ENCODE assay signal across 13 mouse cellular contexts in genomic region chr2:28138583-28138982, GRCm38 (mm10). TPM values are rescaled to one million over a fixed set of nuclear protein-coding genes. Genes with fewer than 3 reads are reported as not detected.
DNase-seq lines count a peak whose midpoint lies in the region; ATAC-seq and TF ChIP-seq lines count a peak whose summit lies in the region.
"Had no signal": no experiment of that assay in that cellular context is flagged by ENCODE, and none has a peak within 500 bp of the region (broad histone marks: within the 10 kb centered on the region; RNA-seq: fewer than 3 reads in every experiment).

No protein-coding gene starts in this region.

- WGBS in kidney, embryonic 15.5 days: 29% methylated on average over 6 of the region's 6 CpGs
- WGBS in heart, postnatal 0 days: 18% methylated on average over 6 of the region's 6 CpGs

- DNase-seq in adrenal gland, postnatal 10 days: peak; percentile 32
- DNase-seq in adrenal gland, adult 18-20 months (ENCODE audit: low spot score in 2 of 2): no peak
- peak; percentile 18 for DNase-seq in kidney, adult 18-20 months
- peak; percentile 22 for DNase-seq in heart, postnatal 0 days (ENCODE audit: low spot score)
- peak; percentile 58 for DNase-seq in lung, postnatal 14 days
- no peak for DNase-seq in B cell, adult 2 months
- DNase-seq in thymus, postnatal 14 days: no peak

- H3K9ac ChIP-seq in kidney, embryonic 15.5 days: no peak overlapping the region
- H3K9ac ChIP-seq in heart, postnatal 0 days (replicated peaks; ENCODE audit: low read depth, low read length): no peak overlapping the region
- H3K9ac ChIP-seq: liver, embryonic 15.5 days had no signal

- no peak for ATAC-seq in kidney, embryonic 15.5 days (replicated peaks; ENCODE audit: low FRiP score)
- ATAC-seq in heart, postnatal 0 days (ENCODE audit: insufficient read depth, low read depth): no peak
- ATAC-seq: forebrain, embryonic 14.5 days had no signal

- TF ChIP-seq CTCF in heart, postnatal 0 days (IDR thresholded peaks at IDR 0.05; ENCODE audit: low read depth): no peak

- no peak for TF ChIP-seq EP300 in heart, postnatal 0 days (IDR thresholded peaks at IDR 0.05; ENCODE audit: low read depth)

- no peaks in the 10 kb centered on the region for H3K36me3 ChIP-seq in kidney, embryonic 15.5 days
- H3K36me3 ChIP-seq in heart, postnatal 0 days (replicated peaks; ENCODE audit: control insufficient read depth, insufficient read depth, low read length): no peaks in the 10 kb centered on the region
- H3K36me3 ChIP-seq: liver, embryonic 15.5 days had no signal

- H3K9me3 ChIP-seq in kidney, embryonic 15.5 days (replicated peaks): no peaks in the 10 kb centered on the region
- H3K9me3 ChIP-seq in heart, postnatal 0 days (replicated peaks; ENCODE audit: control insufficient read depth, low read length): no peaks in the 10 kb centered on the region
- H3K9me3 ChIP-seq: liver, embryonic 15.5 days had no signal

- H3K4me1 ChIP-seq in kidney, embryonic 15.5 days: peaks cover 13% of the 10 kb centered on the region
- H3K4me1 ChIP-seq in heart, postnatal 0 days (ENCODE audit: control insufficient read depth, insufficient read depth): no peaks in the 10 kb centered on the region

- H3K27me3 ChIP-seq in kidney, embryonic 15.5 days: 0 out of 2 replicates have a peak, but pooled peaks cover 3% of the 10 kb centered on the region
- H3K27me3 ChIP-seq in heart, postnatal 0 days (ENCODE audit: control insufficient read depth, insufficient read depth, low read length): no peaks in the 10 kb centered on the region

- no peak overlapping the region for H3K4me2 ChIP-seq in kidney, embryonic 15.5 days
- no peak overlapping the region for H3K4me2 ChIP-seq in heart, postnatal 0 days (ENCODE audit: low read depth, low read length)
- H3K4me2 ChIP-seq: liver, embryonic 15.5 days had no signal

- no peak overlapping the region for H3K4me3 ChIP-seq in kidney, embryonic 15.5 days (replicated peaks)
- no peak overlapping the region for H3K4me3 ChIP-seq in heart, postnatal 0 days (ENCODE audit: low read depth, low read length)
- H3K4me3 ChIP-seq: liver, embryonic 15.5 days had no signal

- H3K27ac ChIP-seq in kidney, embryonic 15.5 days: no peak overlapping the region
- H3K27ac ChIP-seq in heart, postnatal 0 days (ENCODE audit: low read depth): no peak overlapping the region
- H3K27ac ChIP-seq: liver, embryonic 15.5 days had no signal

RNA-seq across cellular contexts. Expression of gene Fcnb, which starts 53.9 kb away (rescaled TPM):
- total RNA-seq in adrenal gland, postnatal 10 days (2021): under 1 TPM; 0.67 to 0.75 TPM
- total RNA-seq in adrenal gland, adult 18-20 months (2021): not detected
- polyA plus RNA-seq in kidney, embryonic 15.5 days (2015; fragmentation: Nextera tagmentation; extraction: Ambion mirVana): 0.60 and 1.2 TPM in 2 replicates
- total RNA-seq in heart, postnatal 0 days (2014; rRNA removed; ENCODE audit: low replicate concordance): not detected in 2 replicates
- not detected in 2 replicates for polyA plus RNA-seq in heart, postnatal 0 days (2015; fragmentation: Nextera tagmentation; extraction: Ambion mirVana)
- total RNA-seq: layer of hippocampus, postnatal 10 days had no signal
- polyA plus RNA-seq: cortical plate, adult 2 months; forebrain, embryonic 14.5 days; gonadal fat pad, adult 2 months had no signal

RNA-seq across cellular contexts. Expression of gene Olfm1, which starts 54.2 kb away (rescaled TPM):
- total RNA-seq in adrenal gland, postnatal 10 days (2021): 10 to 100 TPM; 34.7 to 45.6 TPM
- 10 to 100 TPM; 38.0 to 38.7 TPM for total RNA-seq in adrenal gland, adult 18-20 months (2021)
- polyA plus RNA-seq in kidney, embryonic 15.5 days (2015; fragmentation: Nextera tagmentation; extraction: Ambion mirVana): 15.0 and 16.9 TPM in 2 replicates
- total RNA-seq in heart, postnatal 0 days (2014; rRNA removed; ENCODE audit: low replicate concordance): 4.7 and 6.1 TPM in 2 replicates
- polyA plus RNA-seq in heart, postnatal 0 days (2015; fragmentation: Nextera tagmentation; extraction: Ambion mirVana): 4.0 and 5.7 TPM in 2 replicates

Comparison
In these comparisons a context has a peak if more than half of its experiments do, and no peak if none do; other contexts are left out.
1. DNase-seq: peak in adrenal gland, postnatal 10 days (single experiment), kidney, adult 18-20 months (single experiment), heart, postnatal 0 days (single experiment) and lung, postnatal 14 days (single experiment); none in adrenal gland, adult 18-20 months (0 of 2), B cell, adult 2 months (0 of 2) and thymus, postnatal 14 days (single experiment).